Mouse (Mus musculus) T-helper 1 cell (primary cell): ENCODE measurements around the gene Fam32a.

Experiments used
- in situ Hi-C: fragments of 300-600 bp; cut with MboI, MseI; formaldehyde crosslinking; loops from one replicate; pipeline ENCODE4 v1.15.1; 2025; ENCODE audit warnings: high pct_unique_total_duplicates

The Fam32a gene

DNA sequence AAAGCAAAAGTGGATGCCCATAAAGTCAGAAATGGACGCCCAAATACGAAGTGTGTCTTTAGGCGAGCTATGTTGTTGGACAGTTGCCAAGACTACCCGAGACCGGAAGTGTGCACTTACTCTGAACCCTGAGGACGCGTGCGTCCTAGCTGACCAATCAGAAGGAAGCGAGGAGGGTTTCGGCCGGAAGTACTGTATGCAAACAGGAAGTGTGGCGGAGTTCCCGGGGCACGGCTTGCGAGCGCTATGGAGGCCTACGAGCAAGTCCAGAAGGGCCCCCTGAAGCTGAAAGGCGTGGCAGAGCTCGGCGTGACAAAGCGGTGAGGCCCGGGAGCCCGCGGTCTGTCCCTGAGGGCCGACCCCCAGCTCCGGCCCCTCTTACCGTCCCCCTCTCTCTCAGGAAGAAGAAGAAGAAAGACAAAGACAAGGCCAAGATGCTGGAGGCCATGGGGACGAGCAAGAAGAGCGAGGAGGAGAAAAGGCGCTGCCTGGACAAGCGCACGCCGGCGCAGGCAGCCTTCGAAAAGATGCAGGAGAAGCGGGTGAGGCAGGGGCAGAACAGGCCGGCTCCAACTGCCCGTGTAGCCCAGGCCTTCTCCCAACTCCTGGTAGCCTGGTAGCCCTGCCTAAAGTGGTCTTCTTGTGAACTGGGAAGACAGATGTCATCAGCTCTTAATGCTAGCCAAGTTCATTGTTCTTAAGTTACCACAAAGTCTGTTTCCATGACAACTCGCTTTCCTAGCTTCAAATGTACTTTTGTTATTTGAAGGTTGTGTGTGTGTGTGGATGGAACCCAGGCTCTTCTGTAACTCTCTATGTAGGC is at the start of gene Fam32a:
Fam32a (plus strand) TSS at position 190 of the 823 bp plus-strand sequence.
- in situ Hi-C loops: no loop called here

GRCm38 (mm10) chr8:72177346-72177925 is 42.1 kb upstream of the Fam32a start:
- in situ Hi-C loops: loop anchor here (5.0 kb wide), 3 partner anchors 35 to 190 kb away; partner anchors contain the start of genes Ap1m1, Cib3 and Gm11034

DNA sequence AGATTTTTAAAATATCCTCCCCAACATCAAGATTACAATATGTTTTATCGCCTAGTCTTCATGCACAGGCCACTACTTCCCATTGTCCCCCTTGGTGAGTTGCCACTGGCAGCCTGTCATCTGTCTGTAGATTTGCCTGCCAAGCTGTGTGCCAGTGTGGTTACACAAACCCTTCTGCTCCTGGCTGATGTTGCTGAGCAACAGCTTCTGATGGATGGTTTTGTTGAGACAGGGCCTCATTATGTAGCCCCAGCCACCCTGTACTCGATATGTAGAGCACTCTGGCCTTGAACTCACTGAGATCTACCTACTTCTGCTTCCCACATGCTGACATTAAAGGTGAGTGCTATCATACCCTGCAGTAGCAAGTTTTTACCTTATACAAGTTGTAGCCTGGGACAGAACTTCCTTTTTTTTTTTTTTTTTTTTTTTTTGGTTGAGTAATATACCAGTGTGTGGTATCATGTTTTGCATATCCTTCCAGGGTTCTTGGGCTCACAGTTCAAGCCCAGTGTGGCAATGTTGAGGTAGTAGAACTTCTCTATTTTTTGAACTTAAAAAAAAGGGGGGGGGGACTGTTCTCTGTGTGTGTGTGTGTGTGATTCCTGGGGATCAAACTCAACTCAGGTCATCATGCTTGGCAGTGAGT is 35.9 kb upstream of the Fam32a start:
- in situ Hi-C loops: no loop called here

DNA sequence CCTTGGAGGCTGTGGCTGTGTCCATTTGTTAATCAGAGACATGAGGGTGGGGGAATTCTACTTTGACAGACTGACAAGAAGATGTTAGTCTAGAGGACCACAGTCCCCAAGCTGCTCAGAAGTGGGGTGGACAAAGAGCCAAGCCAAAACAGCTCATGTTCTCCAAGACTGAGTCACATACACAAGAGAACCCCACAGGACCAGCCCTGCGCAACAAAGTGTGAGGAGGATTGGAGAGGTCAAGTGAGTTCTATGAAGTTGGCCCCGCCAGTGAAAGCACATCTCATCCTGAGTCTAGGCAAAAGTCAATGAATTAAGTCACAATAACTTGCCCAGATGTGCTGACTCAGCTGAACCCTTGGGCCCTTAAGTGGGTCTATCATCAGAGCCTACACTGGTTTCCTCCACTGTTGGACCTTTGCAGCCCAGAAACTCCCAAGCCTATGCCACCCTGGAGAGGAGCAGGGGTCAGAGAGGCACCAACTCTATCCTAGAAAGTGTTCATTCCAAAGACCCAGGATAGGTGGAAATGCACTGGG is 31.7 kb upstream of the Fam32a start:
- in situ Hi-C loops: no loop called here

DNA sequence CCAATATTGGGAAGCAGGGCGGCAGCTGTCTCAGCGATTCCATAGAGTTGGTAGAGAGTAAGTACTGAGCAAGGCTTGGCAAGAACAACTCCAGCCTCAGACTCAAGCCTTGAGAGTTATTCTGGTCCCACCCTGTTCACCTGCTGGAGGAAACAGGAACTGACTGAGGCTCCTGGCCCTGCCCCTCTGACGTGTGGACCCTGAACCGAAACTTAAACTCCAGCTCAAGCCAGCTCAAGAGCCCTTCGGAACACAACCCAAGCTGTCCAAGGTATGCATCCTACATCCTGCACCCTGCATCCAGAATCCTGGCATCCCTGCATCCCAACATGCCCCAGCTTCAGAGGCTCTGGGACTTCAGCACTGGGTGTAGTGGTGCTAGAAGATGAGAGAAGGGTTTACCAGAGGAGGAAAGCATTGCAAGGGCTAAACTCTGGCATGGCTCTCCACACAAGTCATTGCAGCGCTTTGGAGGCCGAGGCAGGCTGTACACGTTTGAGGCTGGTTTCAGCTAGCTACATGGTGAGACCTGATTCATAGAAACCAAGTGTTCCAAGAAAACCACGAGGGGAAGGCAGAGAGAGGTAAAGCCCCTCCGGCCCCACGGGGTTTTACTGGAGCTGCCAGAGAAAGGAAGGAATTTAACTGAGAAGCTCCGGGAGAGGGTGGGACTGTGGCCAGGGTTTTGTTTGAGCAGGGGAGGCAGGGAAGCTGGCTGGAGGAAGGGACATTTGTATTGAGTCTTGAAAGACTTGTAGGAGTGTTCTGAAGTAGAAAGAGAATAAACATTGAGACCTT is 29.9 kb upstream of the Fam32a start, which contains the start of gene Hsh2d:
Hsh2d (plus strand) TSS at position 222 of the 798 bp plus-strand sequence.
- in situ Hi-C loops: no loop called here

- in situ Hi-C loops: no loop called here
Observed at GRCm38 (mm10) chr8:72190215-72190539, 29.4 kb upstream of the Fam32a start.

DNA sequence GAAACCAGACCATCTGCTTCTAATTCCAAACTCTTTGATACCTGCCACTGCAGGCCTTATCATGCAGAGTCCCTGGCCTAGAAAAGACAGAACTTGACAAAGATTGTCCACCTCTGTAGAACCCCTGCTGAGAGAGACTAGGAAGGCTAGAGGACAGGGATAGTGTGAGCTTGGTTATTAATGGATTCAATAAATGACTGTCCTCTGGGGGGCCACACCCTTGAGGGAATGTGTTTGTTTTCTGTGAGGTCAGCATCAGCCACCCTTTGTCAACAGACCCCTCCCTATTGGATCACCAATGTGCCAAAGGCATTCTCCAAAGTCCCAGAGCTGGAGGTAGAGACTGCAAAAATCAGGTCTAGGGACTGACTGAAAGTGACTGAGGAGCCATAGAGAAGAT is 27.5 kb upstream of the Fam32a start:
- in situ Hi-C loops: no loop called here

DNA sequence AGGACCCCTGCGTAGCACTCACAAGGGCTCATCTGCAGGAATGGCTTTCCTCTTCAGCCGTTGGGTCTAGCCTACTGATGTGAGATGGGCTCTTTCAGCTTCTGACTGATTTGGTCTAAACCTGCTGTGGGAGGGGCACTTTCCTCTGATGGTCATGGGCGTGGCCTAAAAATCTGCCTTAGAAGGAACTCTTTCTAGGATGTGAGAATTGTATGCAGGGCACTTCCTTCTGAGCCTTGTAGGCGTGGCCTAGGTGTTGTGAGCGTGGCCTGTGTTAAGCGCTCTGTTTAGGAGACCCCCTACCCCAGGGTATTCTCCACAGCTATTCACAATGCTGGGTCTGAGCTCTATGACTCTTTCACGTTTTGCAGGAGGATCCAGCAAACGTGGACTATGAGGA is 21.5 kb upstream of the Fam32a start:
- in situ Hi-C loops: no loop called here

GRCm38 (mm10) chr8:72208582-72208981 is 10.9 kb upstream of the Fam32a start:
- in situ Hi-C loops: no loop called here

DNA sequence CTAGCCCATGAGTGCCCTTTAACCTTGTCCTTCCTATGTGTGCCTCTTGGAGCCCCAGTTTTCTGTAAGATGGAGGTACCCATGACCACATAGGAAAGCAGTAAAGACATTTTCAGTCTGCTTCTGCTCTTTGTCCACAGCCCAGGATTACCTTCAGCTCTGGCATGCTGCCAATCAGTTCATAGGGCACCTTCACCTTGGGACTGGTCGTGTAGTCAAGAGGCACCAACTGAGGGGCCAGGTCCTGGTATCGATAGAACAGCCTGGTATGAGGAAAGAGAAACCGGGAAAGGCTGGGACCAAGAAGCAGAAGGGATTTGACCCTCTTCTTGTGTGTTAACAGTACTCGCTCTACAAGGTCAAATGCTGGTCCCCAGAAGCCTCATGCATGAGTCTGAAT is 9.3 kb upstream of the Fam32a start:
- in situ Hi-C loops: loop anchor here (5.0 kb wide), 1 partner anchor 33 kb away; no protein-coding TSS in a partner anchor

DNA sequence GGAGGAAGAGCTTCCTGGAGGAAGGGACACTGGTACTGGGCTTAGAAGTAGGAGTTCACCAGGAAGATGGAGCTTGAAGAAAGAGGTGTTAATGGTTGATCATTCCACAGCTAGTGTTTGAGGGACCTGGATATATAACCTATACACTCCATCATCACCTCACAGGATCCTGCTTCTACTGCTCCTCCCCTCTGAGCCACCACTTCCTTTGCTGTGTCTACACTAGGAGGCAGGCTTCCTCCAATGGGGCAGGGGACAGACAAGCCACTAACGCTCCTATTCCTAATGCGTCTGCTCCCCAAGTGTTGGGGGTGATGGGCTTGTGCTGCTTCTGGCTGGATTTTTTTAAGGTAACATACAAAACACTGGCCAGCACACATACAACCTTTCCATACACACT is 8.8 kb upstream of the Fam32a start:
- in situ Hi-C loops: loop anchor here (5.0 kb wide), 1 partner anchor 33 kb away; no protein-coding TSS in a partner anchor

DNA sequence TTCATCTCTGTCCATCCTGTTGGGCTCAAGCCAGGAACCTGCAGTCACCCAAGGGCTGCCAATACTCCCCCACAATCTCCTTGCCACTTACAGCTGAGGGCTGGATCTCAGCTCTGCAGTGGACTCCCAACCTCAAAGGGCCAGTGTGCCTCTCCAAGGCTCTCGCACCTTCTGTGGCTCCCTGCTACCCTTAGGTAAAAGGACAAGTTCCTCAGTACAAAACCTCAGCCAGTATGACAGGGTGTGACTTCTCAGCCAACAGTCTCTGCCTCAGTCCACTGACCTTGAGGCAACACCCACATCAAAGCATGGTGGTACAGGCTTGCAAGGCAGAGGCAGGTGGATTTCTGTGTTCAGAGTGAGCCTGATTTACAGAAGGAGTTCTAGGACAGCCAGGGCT is 7.7 kb upstream of the Fam32a start:
- in situ Hi-C loops: loop anchor here (5.0 kb wide), 1 partner anchor 35 kb away; no protein-coding TSS in a partner anchor

- in situ Hi-C loops: loop anchor here (5.0 kb wide), 1 partner anchor 35 kb away; no protein-coding TSS in a partner anchor
Observed at GRCm38 (mm10) chr8:72212751-72213150, 6.8 kb upstream of the Fam32a start, which contains the start of gene Cib3. TSS of gene Cib3 (minus strand) at chr8:72212837.

GRCm38 (mm10) chr8:72213536-72213935 is 6.0 kb upstream of the Fam32a start, which contains the start of gene Gm11034:
TSS of gene Gm11034 (minus strand) at chr8:72213636.
- in situ Hi-C loops: loop anchor here (5.0 kb wide), 1 partner anchor 36 kb away; no protein-coding TSS in a partner anchor

GRCm38 (mm10) chr8:72215060-72215459 is 4.5 kb upstream of the Fam32a start:
- in situ Hi-C loops: no loop called here

DNA sequence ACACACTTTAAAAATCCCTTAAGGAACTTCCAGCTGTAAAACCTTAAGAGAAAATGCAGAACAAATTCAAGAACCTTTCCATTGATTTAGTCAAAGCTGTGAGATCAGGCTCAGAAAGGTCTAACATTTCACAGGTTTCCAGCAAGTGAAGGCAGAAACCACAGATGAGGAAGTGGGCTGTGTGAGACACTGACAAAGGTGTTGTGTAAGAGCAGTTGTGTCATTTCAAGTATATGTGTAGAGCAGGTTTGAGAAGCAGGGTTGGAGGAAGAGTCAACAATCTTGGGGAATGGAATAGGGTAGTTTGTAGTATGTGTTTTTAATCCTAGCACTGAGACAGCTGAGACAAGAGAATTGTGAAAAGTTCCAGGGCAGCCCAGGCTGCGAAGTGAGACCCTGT is 3.7 kb upstream of the Fam32a start:
- in situ Hi-C loops: no loop called here

DNA sequence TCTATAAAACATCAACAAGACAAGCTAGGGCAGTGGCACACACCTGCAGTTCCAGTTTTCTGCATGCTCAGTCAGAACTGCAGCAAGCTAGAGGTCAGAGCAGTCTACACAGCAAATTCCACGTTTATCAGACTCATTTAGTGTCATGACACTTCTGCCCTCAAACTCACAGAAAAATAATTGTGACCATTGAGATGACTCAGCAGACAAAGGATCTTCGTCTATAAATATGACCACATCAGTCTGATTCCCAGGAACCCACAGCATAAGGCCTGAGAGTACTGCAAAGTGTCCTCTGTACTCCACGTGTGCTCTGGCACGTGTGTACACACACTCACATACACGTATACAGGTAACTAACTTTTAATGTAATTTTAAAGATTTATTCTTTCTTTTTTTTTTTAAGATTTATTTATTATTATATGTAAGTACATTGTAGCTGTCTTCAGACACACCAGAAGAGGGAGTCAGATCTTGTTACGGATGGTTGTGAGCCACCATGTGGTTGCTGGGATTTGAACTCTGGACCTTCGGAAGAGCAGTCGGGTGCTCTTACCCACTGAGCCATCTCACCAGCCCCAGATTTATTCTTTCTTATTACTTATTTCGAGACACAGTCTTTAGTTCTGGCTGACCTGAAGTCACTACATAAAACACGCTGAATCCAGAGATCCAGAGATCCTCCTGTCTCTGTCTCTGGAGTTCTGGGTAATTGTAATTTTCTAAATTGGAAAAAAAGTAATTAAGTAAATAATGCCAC is 569 bp upstream of the Fam32a start:
- in situ Hi-C loops: no loop called here

DNA sequence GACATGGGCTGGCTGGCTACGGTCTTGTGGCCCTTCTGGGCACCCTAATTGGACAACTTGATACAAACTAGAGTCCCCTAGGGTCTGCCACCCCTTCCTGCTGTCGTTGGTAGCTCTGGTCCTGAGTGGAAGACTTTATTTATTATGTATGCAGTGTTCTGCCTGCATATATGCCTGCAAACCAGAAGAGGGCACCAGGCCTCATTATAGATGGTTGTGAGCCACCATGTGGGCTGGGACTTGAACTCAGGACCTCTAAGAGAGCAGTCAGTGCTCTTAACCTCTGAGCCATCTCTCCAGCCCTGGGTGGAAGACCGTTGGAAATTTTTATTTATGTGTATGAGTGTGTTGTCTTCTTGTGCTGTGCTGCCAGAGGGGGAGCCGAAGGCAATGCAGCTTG is 1.2 kb downstream of the Fam32a start:
- in situ Hi-C loops: no loop called here

DNA sequence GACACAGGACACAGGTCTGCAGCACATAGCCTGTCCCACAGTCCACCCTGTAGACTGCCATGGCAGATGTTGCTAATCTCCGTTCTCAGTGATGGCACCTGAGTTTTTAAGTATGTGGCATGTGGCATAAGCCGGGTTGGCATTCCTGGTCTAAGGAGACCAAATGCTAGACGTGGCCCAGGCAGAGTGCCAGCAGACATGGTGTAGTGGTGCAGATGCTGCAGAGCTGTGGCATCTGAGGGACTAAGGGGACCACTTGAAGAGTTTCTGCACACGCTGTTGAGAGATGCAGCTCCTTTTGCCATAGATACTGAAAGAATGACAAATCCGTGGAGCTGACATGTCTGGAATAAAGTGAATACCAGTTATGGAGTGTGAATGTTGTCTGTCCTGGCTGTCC is 3.1 kb downstream of the Fam32a start:
- in situ Hi-C loops: no loop called here
